Comparison of ENCODE assay signal across 11 mouse cellular contexts in genomic region chr11:80062159-80062558, GRCm38 (mm10). TPM values are rescaled to one million over a fixed set of nuclear protein-coding genes. Genes with fewer than 3 reads are reported as not detected.
DNase-seq lines count a peak whose midpoint lies in the region; ATAC-seq and TF ChIP-seq lines count a peak whose summit lies in the region.
"Had no signal": no experiment of that assay in that cellular context is flagged by ENCODE, and none has a peak within 500 bp of the region (broad histone marks: within the 10 kb centered on the region; RNA-seq: fewer than 3 reads in every experiment).

No protein-coding gene starts in this region.

- no peak for TF ChIP-seq POLR2A in olfactory bulb, adult 2 months (IDR thresholded peaks at IDR 0.05; ENCODE audit: insufficient read depth, low read depth, low read length)

- H3K4me1 ChIP-seq in forebrain, embryonic 13.5 days = 0 out of 2 replicates have a peak, but pooled peaks cover 3% of the 10 kb centered on the region
- H3K4me1 ChIP-seq in forebrain, embryonic 15.5 days = no peaks in the 10 kb centered on the region
- H3K4me1 ChIP-seq in limb, embryonic 15.5 days = no peaks in the 10 kb centered on the region
- no peaks in the 10 kb centered on the region for H3K4me1 ChIP-seq in limb, embryonic 10.5 days
- H3K4me1 ChIP-seq in olfactory bulb, adult 2 months (ENCODE audit: control insufficient read depth, insufficient read depth, low read length) = peaks cover 2% of the 10 kb centered on the region; the same call in 1 of the 2 replicates
- H3K4me1 ChIP-seq: limb, embryonic 13.5 days had no signal

- 27% methylated on average over 4 of the region's 4 CpGs for WGBS in forebrain, embryonic 13.5 days
- 19% methylated on average over 4 of the region's 4 CpGs for WGBS in forebrain, embryonic 15.5 days
- WGBS in limb, embryonic 15.5 days = 71% methylated on average over 4 of the region's 4 CpGs
- 87% methylated on average over 4 of the region's 4 CpGs for WGBS in limb, embryonic 10.5 days
- 21% methylated on average over 4 of the region's 4 CpGs for WGBS in olfactory bulb, adult 2 months

- H3K4me2 ChIP-seq in forebrain, embryonic 13.5 days = no peak overlapping the region
- no peak overlapping the region for H3K4me2 ChIP-seq in forebrain, embryonic 15.5 days (replicated peaks)
- no peak overlapping the region for H3K4me2 ChIP-seq in limb, embryonic 15.5 days
- H3K4me2 ChIP-seq: limb, embryonic 13.5 days had no signal

- H3K36me3 ChIP-seq in forebrain, embryonic 13.5 days (ENCODE audit: poor library complexity, severe bottlenecking) = peaks cover 17% of the 10 kb centered on the region
- peaks cover 9% of the 10 kb centered on the region; the same call in 1 of the 2 replicates for H3K36me3 ChIP-seq in forebrain, embryonic 15.5 days
- H3K36me3 ChIP-seq in limb, embryonic 15.5 days = peaks cover 35% of the 10 kb centered on the region
- H3K36me3 ChIP-seq in limb, embryonic 10.5 days = peaks cover 63% of the 10 kb centered on the region

- no peaks in the 10 kb centered on the region for H3K9me3 ChIP-seq in forebrain, embryonic 13.5 days (replicated peaks)
- no peaks in the 10 kb centered on the region for H3K9me3 ChIP-seq in forebrain, embryonic 15.5 days
- no peaks in the 10 kb centered on the region for H3K9me3 ChIP-seq in limb, embryonic 15.5 days
- H3K9me3 ChIP-seq in limb, embryonic 10.5 days (replicated peaks) = no peaks in the 10 kb centered on the region
- H3K9me3 ChIP-seq: limb, embryonic 13.5 days had no signal

- no peak overlapping the region for H3K9ac ChIP-seq in forebrain, embryonic 13.5 days
- no peak overlapping the region for H3K9ac ChIP-seq in forebrain, embryonic 15.5 days (replicated peaks)
- no peak overlapping the region for H3K9ac ChIP-seq in limb, embryonic 15.5 days
- H3K9ac ChIP-seq: limb, embryonic 13.5 days had no signal

- no peaks in the 10 kb centered on the region for H3K27me3 ChIP-seq in forebrain, embryonic 13.5 days
- H3K27me3 ChIP-seq in forebrain, embryonic 15.5 days = no peaks in the 10 kb centered on the region
- H3K27me3 ChIP-seq in limb, embryonic 15.5 days = no peaks in the 10 kb centered on the region
- H3K27me3 ChIP-seq in limb, embryonic 10.5 days (ENCODE audit: low read depth, poor library complexity, severe bottlenecking) = no peaks in the 10 kb centered on the region
- H3K27me3 ChIP-seq: limb, embryonic 13.5 days had no signal

- no peak for ATAC-seq in forebrain, embryonic 13.5 days
- no peak for ATAC-seq in forebrain, embryonic 15.5 days (replicated peaks)
- no peak for ATAC-seq in limb, embryonic 15.5 days (ENCODE audit: insufficient number of reproducible peaks, low FRiP score, low TSS enrichment, low read depth)

- no peak for TF ChIP-seq CTCF in olfactory bulb, adult 2 months (IDR thresholded peaks at IDR 0.05; ENCODE audit: insufficient read depth, low read depth, low read length)

- no peak overlapping the region for H3K4me3 ChIP-seq in forebrain, embryonic 13.5 days
- no peak overlapping the region for H3K4me3 ChIP-seq in forebrain, embryonic 15.5 days
- H3K4me3 ChIP-seq in limb, embryonic 15.5 days = no peak overlapping the region
- H3K4me3 ChIP-seq in limb, embryonic 10.5 days = no peak overlapping the region
- no peak overlapping the region for H3K4me3 ChIP-seq in olfactory bulb, adult 2 months (ENCODE audit: insufficient read depth, low read depth, low read length)
- H3K4me3 ChIP-seq: limb, embryonic 13.5 days; myocyte had no signal

- peak overlapping the region; percentile 44; the same call in 1 of the 2 replicates for H3K27ac ChIP-seq in forebrain, embryonic 13.5 days
- H3K27ac ChIP-seq in forebrain, embryonic 15.5 days (replicated peaks) = no peak overlapping the region
- H3K27ac ChIP-seq in limb, embryonic 15.5 days = 0 out of 2 replicates have a peak overlapping the region, but pooled peaks have one; percentile 47
- no peak overlapping the region for H3K27ac ChIP-seq in limb, embryonic 10.5 days
- peak overlapping the region; percentile 33; the same call in 1 of the 2 replicates for H3K27ac ChIP-seq in olfactory bulb, adult 2 months (ENCODE audit: insufficient read depth, low read depth, low read length)
- H3K27ac ChIP-seq: limb, embryonic 13.5 days had no signal

- no peak for DNase-seq in limb, embryonic 10.5 days (ENCODE audit: low spot score)
- DNase-seq in frontal cortex, adult 2 months (ENCODE audit: extremely low spot score in 1 of 2, low spot score in 1 of 2) = peak; percentile 22 to 57
- DNase-seq in embryo, embryonic 9.5 days (ENCODE audit: extremely low spot score) = no peak
- no peak for DNase-seq in thymus, postnatal 36 days
- DNase-seq: thymus, adult 18-20 months had no signal

RNA-seq across cellular contexts. Expression of gene Crlf3, which starts 18.6 kb away (rescaled TPM):
- polyA plus RNA-seq in forebrain, embryonic 13.5 days (2015; fragmentation: Nextera tagmentation; extraction: Ambion mirVana) = 24.1 and 24.8 TPM in 2 replicates
- 19.6 and 21.2 TPM in 2 replicates for polyA plus RNA-seq in forebrain, embryonic 15.5 days (2015; fragmentation: Nextera tagmentation; extraction: Ambion mirVana)
- polyA plus RNA-seq in limb, embryonic 15.5 days (2015; fragmentation: Nextera tagmentation; extraction: Ambion mirVana) = 44.2 and 44.4 TPM in 2 replicates
- 57.9 and 58.2 TPM in 2 replicates for polyA plus RNA-seq in limb, embryonic 10.5 days (2016; fragmentation: Nextera tagmentation; extraction: Ambion mirVana)
- 16.6 and 17.0 TPM in 2 replicates for polyA plus RNA-seq in frontal cortex, adult 2 months (2012; rRNA removed)
- polyA plus RNA-seq in olfactory bulb, adult 2 months (2012; ENCODE audit: insufficient read depth, insufficient read length, low replicate concordance, missing spikeins) = not detected in 2 replicates

RNA-seq across cellular contexts. Expression of gene Atad5, which starts 27.0 kb away (rescaled TPM):
- polyA plus RNA-seq in forebrain, embryonic 13.5 days (2015; fragmentation: Nextera tagmentation; extraction: Ambion mirVana) = 13.2 and 14.0 TPM in 2 replicates
- polyA plus RNA-seq in forebrain, embryonic 15.5 days (2015; fragmentation: Nextera tagmentation; extraction: Ambion mirVana) = 8.7 and 9.2 TPM in 2 replicates
- polyA plus RNA-seq in limb, embryonic 15.5 days (2015; fragmentation: Nextera tagmentation; extraction: Ambion mirVana) = 8.7 and 9.3 TPM in 2 replicates
- polyA plus RNA-seq in limb, embryonic 10.5 days (2016; fragmentation: Nextera tagmentation; extraction: Ambion mirVana) = 17.2 and 19.9 TPM in 2 replicates
- polyA plus RNA-seq in frontal cortex, adult 2 months (2012; rRNA removed) = 3.9 and 4.4 TPM in 2 replicates
- polyA plus RNA-seq in olfactory bulb, adult 2 months (2012; ENCODE audit: insufficient read depth, insufficient read length, low replicate concordance, missing spikeins) = not detected in 2 replicates

Comparison
In these comparisons a context has a peak if more than half of its experiments do, and no peak if none do; other contexts are left out.
1. H3K27ac ChIP-seq: peak in forebrain, embryonic 13.5 days (single experiment), limb, embryonic 15.5 days (single experiment) and olfactory bulb, adult 2 months (single experiment); none in forebrain, embryonic 15.5 days (single experiment) and limb, embryonic 10.5 days (single experiment).
2. DNase-seq: peak in frontal cortex, adult 2 months (2 of 2); none in limb, embryonic 10.5 days (single experiment), embryo, embryonic 9.5 days (single experiment) and thymus, postnatal 36 days (0 of 2).